Mouse (Mus musculus) heart, adult 8-10 months (tissue): ENCODE measurements around the gene Wnt7a. TPM values are rescaled to one million over a fixed set of nuclear protein-coding genes. Genes with fewer than 3 reads are reported as not detected.

Experiments used
- DNase-seq: peaks from one replicate; pipeline ENCODE4 v3.0.0; 2022; ENCODE audit warnings: low spot score
- total RNA-seq, 4 experiments: library from RNA; stranded (reverse); gene quantifications; 2 replicates each; pipeline ENCODE4 v1.2.4; 2022

Wnt7a gene
- not detected for total RNA-seq

DNA sequence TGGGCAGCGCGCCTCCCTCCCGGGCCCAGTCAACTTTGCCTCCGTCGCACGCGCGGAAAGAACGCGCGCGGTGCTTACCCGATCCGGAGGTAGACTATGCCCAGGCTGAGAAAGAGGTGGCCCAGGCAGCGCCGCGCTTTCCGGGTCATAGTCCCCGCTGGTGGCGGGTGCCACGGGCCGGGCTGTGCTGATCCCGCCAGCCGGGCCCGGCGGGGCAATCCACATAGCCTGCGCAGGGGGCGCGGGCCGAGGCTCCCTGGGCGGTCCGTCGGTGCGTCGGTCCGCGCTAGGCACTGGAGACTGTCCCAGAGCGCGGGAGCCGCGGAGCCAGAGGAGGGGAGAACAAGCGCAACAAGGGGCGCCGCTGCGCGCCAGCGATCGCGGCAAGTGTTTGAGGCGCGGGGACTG is at the start of gene Wnt7a:
Gene Wnt7a, minus strand, starts transcription at position 403 of the 408 bp plus-strand sequence.
- DNase-seq: no peak

DNA sequence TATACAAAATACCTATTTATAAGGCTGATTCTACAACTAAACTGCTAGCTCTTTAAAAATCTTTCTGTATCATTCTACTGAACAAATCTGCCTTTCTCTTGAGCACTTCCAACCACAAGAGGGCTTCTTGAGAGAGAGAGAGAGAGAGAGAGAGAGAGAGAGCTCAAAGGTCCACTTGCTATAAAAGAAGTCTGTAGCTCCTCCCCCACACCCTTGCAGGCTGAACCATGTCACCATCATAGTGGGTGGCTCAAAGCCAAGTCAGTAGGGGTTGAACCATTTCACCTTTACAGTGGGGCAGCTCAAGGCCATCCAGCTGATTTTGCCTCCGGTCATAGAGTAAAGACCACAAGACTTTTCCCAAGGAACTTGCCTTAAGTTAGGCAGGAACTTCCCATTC is 48.3 kb upstream of the Wnt7a start:
- DNase-seq: no peak

DNA sequence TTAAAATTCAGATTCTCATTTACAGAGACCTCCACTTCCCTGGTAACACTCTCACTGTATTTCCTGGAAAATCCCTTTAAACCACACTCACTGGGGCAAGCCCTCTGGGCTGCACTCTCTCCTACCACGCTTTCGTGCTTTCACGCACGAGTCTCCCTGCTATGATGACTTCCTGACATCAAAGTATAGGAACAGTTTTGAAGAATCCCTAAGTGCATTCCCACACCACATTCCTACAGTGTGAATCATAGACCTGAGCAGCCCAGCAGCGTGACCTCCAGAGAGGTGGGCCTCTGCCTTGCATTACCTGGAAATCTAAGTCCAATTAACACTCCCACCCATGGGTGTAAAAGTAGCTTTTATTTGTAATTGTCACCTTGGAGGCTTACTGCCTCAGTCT is 43.4 kb upstream of the Wnt7a start:
- DNase-seq: no peak

DNA sequence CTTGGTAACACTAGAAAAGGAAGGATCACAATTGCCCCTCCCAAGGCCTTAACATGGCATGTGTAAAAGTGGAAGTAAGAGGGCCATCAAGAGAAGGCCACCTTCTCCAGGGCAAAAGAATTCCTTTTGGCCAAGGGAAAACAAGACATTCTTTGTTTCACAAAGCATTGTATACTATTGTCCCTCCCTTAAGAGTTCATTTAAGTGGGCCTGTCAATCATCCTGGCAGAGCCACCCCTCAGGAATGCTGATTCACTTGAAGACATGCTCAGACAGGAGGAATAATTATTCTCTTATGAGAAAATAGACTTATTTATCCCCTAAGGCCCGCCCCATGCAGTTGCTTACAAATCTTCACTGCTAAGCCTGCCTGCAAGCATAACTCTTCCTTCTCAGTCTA is 40.9 kb upstream of the Wnt7a start:
- no peak for DNase-seq

DNA sequence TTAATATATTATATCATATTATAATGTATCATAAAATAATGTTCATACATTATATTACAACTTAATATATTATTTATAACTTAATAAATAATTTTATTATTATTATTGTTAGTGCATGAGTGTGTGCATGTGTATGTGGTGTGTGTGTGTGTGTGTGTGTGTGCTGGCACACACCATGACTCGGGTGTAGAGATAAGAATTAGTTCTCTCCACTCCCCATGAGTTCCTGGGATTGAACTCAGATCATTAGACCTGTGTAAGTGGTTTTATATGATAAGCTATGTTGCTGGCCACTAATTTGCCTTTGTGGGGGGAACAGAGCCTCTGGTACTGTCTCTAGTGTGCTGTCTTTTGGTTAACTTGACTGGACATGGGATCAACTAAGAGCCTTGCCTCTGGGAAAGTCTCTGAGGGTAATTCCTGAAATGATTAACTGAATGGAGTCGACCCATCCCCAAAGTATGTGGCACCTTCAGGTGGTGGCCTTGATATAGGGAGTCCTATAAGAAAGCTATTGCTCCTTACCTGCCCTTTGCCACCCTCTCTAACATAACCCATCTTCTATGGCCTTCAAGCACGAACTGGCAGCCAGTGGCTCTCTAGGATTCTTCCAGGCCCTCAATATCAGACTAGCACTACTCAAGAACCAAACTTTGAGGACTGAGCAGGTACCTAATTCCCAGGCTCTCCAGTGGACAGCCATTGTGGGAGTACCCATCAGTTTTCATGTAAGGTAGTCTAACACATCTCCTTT is 38.5 kb upstream of the Wnt7a start:
- DNase-seq: no peak

DNA sequence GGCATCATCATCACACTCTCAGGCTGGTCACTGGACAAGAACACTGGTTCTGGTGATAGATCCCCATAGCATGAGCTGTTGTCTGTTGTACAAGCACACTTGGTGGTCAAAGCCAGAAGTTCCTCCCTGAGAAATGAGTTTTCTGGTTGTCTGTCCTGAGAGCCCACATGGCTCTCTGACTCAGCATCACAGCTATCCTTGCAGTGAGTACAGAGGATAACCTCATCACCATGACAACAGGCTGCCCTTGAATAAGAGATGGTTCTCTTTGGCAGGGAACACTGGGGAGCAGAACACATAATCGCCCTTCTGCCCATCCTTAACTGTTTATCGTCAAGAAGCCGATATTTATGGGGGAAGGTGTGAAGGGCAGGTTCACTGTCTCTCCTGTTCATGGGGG is 34.2 kb upstream of the Wnt7a start:
- no peak for DNase-seq

DNA sequence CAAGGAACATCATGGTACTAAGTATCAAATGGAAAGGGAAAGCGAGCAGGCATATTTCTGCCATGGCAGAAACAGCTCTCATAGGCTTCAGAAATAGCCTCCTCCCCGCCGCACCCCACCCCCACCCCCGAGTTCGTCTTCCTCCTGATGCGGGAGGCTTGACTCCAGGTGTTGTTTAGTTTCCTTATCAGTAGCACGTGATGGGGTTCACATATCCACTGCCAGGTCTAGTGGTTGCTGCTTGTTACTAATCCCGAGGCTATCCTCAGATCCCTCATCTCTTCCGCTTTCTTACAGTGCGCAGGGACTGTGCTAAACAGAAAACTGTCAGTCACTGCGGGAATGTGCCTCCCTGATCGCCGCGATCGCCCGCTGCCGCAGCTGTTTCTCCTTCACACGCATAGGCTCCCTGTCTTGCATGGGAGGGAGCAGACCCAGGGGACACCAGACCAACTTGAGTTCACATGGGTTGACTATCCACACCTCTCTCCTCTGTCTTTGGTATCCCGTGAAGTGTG is 30.0 kb upstream of the Wnt7a start:
- DNase-seq: no peak

DNA sequence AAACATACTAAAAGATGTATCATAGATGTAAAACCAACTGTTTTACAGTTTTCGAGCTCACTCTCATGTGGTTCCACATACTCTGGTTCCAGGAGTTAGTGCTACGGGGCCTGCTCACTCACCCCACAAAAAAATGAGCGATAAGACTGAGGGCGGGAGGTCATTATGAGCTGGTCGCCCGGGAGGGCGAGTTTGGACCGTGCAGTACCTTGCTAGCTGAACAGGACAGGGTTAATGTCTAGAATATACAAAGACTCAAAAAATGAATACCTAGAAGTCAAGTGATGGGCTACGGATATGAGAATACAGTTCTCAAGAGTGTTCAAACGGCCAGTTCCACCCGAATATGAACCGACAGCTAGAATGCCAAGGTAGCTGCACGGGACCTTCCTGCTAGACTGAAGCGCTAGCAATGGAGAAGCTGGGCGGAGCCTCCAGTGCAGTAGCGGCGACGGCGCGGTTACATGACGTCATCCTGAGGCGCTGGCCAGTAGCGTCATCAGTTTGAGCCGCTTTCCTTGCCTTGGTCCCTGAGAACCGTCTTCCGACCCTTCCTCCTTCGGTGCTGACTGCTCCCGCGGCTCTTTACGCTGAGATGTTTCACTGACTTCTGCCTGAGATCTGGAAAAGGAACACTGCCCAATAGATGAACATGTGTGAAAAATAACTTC is 29.4 kb upstream of the Wnt7a start:
- peak; percentile 94 for DNase-seq

DNA sequence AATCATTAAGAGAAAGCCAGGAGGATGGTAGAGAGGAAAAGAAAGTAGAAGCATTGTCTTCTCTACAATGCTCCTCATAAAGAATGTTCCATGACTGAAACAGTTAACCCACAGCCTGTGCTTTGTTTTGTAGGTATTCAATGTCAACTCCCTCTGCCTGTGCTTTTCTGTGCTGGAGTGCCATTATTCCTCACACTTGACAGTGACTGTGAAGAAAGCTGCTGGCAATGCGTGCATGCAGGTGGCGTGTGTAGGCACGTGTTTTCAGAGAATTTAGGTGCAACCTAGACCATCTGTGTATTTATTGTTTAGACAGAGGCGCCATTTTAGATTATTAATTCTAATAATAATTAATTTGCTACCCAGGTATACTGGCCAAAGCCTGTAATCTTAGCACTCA is 13.0 kb upstream of the Wnt7a start:
- DNase-seq: no peak

DNA sequence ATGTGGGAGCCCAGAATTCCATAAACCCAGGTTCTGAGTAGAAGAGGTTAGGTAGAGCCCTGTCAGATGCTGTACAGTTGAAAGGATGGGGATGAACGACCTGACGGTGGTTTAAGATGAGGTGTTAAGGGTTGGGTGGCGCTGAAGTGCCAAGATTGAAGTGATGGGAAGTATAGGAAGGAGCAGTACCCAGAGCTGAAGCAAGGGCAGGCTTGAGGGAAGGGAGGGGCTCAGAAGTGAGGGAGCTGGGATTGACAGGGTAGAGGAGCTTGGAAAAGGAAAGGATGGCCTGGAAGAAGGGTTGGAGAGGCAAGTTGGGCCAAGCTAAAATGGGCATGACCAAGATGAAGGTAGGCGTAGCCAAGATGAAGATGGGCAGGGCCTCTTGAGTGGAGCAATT is 10.5 kb upstream of the Wnt7a start:
- DNase-seq: no peak

DNA sequence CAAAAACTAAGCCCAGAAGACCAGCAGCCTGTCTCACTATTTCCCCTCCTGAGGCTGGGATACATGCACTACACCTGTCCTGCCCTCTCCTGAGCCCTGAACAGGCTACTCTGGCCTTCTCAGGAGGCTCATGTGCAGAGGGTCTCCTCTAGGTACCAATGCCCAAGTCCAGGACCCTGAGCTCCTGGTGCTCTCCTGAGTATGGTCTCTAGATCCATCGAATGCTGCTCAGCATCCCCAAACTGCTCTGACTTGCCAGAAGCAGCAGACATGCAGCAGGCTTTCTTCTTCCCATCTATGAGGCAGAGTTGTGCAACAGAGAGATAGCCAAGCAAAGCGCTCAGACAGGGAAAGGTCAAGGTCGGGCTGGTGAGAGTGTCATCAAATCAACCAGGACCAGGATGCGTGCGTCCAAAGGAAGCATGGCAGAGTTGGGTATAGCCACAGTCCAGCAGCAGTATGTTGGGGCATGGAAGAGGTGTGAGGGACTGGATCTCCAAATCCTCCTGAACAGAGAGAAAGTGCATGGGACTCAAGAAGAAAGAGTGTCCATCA is 6.2 kb upstream of the Wnt7a start:
- DNase-seq: no peak

DNA sequence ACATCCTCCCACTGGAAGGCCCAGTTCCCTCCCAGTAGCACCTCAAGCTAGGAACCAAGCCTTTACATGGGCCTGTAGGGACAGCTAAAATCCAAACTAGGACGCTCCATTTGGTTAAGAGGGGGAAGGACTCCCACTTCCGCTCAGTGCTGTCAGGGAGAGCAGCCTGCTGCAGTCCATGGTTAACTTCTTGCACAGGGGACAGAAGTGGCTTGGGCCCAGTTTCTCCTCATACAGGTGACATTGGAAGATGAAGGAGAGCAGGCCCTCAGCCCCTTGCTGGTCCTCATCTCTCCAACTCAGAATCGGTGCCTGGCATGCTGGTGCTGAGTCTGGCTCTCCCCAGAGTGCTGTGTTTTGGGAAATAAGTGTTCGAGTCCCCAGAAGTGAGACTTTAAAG is 5.0 kb upstream of the Wnt7a start:
- DNase-seq: no peak

DNA sequence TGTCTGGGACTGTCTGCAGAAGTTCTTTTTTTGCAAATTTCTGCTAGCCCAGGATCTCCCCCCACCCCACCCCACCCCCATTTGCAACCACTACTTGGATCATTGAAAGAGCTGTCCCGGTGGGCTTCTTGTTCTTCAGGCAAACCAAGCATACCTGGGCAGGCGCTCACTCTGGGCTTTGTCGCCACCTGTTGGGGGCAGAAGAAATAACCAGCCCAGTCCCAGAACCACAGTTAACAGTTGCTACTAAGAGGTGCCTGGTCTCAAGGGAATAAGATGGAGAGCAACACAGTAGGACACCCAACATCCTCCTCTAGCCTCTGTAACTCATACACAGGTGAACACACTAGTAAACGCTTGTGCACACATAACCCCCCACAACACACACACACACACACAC is 3.7 kb upstream of the Wnt7a start:
- DNase-seq: no peak

DNA sequence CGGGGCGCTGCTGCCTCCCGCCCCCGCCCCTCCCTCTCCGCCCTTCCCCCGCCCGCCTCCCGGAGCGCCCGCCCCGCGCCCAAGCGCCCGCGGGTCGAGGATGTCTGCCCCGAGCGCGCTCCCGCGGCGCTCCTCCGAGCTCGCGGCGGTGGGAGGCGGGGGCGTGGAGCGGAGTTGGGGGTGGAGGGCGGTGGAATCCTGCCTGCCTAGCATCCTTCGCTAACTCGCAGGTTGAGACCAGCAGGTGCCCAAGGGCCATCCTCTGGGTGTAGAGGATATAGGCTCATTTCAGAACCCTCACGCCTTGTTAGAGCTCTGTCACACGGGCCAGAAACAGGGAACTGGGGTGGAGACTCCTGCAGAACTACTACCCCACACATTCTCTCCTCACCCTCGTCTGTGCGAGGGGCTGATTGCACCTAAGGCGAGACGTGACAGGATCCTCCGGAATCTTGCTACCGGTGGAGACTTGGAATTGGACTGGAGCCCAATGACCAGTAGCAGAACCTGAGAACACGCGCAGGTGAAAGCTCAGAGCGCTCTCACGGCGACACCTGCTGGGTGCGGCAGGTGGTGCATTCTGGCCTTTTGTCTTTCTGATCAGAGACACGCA is 312 bp upstream of the Wnt7a start:
- DNase-seq: peak; percentile 16

DNA sequence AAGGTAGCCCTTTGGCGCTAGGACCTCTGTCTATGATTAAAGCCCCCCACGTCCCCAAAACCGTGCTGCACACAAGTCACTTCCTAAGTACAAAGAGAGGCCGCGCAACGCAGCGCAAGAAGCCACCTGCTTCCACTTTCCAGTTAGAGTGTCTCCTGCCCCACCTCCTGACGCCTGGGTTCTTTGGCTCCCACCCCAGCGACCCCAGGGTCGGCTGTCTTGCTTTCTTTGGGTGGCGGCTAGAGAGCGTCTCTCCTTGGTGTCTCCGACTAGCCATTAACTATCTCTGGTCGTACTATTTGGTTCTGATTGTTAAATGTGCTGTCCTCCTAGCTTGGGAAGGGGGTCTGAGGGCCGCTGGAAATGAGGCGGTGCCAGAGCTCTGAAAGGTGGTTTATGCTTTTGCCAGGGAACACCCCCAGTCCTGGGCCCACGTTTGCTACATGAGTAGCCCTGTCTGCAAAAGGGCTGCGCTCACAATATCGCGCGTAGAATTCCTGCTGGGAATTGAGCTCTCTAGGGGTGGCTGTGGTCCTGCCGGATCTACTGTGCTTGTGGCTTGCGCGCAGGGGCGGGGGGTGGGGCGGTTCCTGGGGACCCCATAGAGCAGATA is 889 bp downstream of the Wnt7a start:
- DNase-seq: no peak

DNA sequence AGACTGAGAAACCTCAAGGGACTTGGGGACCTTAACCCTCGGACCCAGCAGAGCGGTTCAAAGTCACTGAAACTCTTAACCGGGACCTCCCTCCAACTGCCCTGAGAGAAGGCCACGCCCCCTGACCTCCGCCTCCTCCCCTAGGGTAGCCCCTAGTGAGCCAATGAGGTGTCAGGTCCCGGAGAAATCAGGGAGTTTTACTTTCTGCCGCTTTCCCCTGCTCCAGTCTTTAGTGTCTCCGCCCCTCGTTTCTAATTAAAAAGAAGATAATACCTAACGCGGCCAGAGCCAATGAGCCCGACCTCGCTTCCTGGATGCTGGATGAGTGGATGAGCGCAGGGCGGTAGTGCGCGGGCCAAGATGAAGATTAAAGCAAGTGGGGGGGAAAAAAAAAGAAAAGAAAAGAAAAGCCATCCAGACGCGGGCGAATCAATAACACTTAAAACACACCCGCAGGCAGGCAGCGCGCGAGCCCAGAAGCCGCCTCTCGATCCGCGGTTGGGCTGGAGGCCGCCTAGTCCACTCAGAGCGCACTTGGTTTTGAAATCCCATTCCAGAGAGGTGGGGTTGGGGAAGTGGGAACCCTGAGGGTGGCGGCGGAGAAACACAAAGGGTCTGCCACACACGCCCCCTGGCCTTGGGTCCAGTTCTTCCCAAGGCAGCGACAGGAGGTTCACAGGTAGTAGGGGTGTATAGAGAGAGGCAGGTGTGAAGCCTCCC is 1.6 kb downstream of the Wnt7a start:
- no peak for DNase-seq

DNA sequence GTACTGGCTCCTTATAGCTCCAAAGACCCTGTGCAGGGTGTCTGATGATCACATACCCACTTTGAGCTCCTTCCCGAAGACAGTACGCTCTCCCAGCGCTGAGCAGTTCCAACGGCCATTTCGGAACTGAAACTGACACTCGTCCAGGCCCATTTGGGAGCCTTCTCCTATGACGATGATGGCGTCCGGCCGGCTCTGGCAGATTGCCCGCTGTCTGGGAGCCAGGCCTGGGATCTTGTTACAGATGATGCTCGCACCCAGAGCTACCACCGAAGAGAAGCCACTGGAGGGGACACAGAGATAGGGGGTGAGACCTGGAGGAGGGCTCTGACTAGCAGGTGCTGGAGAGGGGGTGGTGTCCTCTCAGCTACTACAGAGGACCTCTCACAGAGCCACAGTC is 2.5 kb downstream of the Wnt7a start:
- no peak for DNase-seq

DNA sequence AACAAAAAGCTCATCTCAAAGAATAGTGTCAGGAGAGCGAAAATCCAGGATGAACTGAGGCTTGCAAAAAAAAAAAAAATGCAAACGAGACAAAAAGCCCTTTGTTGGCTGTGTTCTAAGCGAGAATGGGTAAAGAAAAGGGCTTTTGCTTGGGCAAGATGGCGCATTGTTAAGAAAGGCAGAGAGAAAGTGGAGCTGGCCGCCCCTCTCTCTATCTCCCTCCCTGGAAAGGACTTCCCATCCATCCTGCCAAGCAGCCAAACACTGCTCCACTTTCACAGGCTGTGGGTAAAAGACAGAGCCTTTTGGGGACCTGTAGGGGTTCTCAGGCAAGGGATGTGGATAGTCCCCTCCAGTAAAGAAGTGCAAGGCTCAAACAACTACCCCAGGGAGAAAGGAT is 9.6 kb downstream of the Wnt7a start:
- DNase-seq: no peak

DNA sequence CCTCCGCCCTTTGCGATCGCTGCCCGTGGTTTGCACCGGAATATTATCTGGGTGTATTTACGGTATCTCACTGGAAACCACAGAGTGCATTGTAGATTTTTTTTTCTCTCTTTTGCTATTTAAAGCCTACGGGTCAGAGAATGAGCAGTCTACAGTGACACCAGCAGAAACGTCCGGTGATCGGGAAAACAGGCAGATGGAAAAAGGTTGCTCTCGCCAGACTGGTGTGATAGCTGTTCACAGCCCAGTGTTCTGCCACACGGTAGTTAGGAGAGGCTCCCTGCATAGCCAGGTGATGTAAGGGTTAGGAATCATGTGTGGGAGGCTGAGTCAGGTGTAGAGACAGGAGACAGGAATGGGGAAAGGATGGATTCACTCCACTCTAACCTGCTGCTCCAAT is 10.6 kb downstream of the Wnt7a start:
- no peak for DNase-seq

DNA sequence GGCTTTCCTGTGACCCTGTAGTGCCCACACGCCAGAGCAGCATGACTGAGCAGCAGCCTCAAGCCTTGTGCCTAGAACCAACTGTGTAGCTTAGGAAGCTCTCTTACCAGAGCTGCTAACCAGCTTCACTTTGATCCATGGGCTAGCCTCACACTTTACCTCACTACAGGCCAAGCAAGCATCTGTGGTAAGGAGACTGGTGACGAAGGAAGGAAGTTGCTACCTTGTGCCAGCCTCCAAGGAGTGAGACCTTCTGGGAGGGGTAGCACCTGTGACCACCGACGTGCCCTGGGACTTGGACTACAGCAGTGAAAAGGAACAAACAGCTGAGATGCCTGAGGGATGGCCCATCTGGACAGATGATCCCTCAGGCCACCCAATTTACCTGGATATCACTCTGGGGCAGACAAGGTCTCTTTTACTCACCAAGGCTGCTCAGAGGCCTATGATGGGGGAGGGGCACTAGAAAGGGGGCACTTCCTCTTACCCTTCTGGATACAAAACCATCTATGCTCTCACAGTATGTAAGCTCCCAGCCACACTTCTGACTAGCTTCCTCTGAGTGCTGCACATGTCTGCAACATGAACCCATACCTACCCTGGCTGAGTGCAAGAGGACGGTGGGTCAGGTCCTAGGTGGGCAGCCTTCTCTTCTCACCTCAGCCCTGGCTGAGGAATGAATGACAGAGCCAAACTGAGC is 18.5 kb downstream of the Wnt7a start:
- no peak for DNase-seq

DNA sequence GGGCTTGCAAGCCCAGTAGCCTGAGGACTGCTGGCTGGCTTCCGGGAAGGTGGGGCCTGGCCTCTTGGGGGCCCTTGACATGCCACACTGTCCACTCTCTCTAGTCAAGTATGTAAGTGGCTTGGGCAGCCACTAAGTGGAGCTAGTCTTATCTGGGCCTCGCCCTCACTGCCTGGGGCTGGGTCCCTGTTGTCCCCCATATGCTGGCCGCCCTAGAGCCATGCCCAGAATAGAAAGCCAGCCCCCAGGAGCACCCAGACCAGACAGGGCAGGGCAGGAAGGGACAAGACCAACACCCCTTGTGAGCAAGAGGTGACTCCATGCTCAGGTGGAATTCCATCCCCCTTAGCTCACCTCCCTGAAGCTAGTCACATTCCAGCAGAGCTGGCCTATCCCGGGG is 22.0 kb downstream of the Wnt7a start:
- DNase-seq: no peak
